Mouse (Mus musculus): Measurements from ENCODE around the gene 1110002E22Rik. TPM values are rescaled to one million over a fixed set of nuclear protein-coding genes. Genes with fewer than 3 reads are reported as not detected.

The 1110002E22Rik gene
- total and polyA plus RNA-seq, 2 experiments from 2014 or later, result 0.07 to 0.19 TPM

DNA sequence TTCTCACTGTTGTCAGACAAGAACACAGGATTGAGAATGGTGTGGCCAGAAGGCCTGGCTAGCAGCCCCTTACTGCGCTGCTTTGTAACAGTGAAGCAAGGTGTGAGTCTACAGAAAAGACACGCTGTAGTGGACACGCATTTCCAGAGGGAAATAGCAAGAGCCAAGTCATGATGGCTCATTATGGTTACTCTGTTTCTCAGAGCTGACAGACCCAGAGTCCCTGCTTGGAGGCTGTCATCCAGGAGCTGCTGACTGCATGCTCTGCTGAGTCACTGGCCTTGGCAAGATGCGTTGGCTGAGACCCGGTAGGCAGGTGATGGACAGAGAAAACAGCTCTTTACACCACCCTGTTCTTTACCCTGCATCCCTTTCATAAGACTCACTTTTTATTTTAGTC, 35.5 kb upstream of the 1110002E22Rik start:
- no peak overlapping the region for H3K9ac ChIP-seq
- no peaks in the 10 kb centered on the region for H3K36me3 ChIP-seq (ENCODE audit: insufficient read depth)
- no peak overlapping the region for H3K4me2 ChIP-seq (ENCODE audit: low read depth)
- 78% methylated on average over 5 of the region's 5 CpGs for WGBS
- no peaks in the 10 kb centered on the region for H3K27me3 ChIP-seq (ENCODE audit: insufficient read depth, low read length)
- no peak overlapping the region for H3K27ac ChIP-seq (ENCODE audit: low read depth, low read length)
- H3K4me1 ChIP-seq (ENCODE audit: insufficient read depth), result no peaks in the 10 kb centered on the region
- TF ChIP-seq CTCF (IDR thresholded peaks at IDR 0.05; ENCODE audit: low read depth), result no peak
- no peak for ATAC-seq
- DNase-seq, result no peak
- H3K4me3 ChIP-seq (ENCODE audit: low read depth, low read length), result no peak overlapping the region
- H3K9me3 ChIP-seq (ENCODE audit: low read length), result no peaks in the 10 kb centered on the region

DNA sequence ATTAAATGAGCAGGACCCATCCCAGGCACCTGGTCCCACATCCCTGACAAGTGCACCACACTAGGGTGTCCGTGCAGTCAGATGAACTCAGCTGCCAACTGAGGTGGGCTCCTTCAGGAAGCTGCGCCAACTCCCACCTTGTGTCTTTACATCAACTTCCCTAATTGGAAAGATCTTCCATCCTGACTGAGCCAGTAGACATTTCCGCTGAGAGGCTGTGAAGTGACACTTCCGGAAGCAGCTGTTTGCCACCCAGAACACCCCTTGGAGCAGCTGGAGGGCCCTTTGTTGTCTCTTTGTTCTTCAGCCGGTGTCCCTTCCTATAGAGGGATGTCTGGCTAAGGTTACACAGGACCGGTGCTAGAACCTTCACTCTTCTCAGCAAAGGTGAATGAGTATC, 34.3 kb upstream of the 1110002E22Rik start:
- Histone ChIP-seq H3K9ac (no peak overlapping the region), H3K4me1 (ENCODE audit: insufficient read depth) (no peaks in the 10 kb centered on the region), H3K9me3 (ENCODE audit: low read length) (no peaks in the 10 kb centered on the region), H3K27me3 (ENCODE audit: insufficient read depth, low read length) (no peaks in the 10 kb centered on the region), H3K4me2 (ENCODE audit: low read depth) (no peak overlapping the region), H3K36me3 (ENCODE audit: insufficient read depth) (no peaks in the 10 kb centered on the region), H3K4me3 (ENCODE audit: low read depth, low read length) (no peak overlapping the region), H3K27ac (ENCODE audit: low read depth, low read length) (no peak overlapping the region)
- TF ChIP-seq CTCF (IDR thresholded peaks at IDR 0.05; ENCODE audit: low read depth), result no peak
- ATAC-seq (no peak), DNase-seq (no peak)
- WGBS, result 86% methylated on average over 6 of the region's 6 CpGs

DNA sequence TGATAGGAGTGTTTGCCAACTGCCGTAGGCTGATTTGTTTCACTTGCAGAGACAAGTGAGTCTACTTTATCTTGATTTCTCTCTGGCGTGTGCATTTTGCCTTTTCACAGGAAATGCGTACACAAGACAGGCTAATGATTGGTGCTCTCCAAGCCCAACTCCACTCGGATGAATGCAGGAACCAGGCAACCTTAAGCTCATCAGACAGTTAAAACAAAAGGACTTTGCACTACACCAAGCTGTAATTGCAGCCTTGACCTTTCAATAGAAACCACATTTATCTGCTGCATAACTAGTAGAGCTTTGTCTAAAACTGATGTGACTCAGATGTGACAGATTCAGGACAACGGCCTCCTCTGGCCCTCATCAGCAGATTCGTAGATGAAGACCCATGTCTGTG, 30.9 kb upstream of the 1110002E22Rik start:
- Histone ChIP-seq H3K27me3 (ENCODE audit: insufficient read depth, low read length) (no peaks in the 10 kb centered on the region), H3K36me3 (ENCODE audit: insufficient read depth) (no peaks in the 10 kb centered on the region), H3K9ac (no peak overlapping the region), H3K4me3 (ENCODE audit: low read depth, low read length) (no peak overlapping the region), H3K4me1 (ENCODE audit: insufficient read depth) (no peaks in the 10 kb centered on the region), H3K4me2 (ENCODE audit: low read depth) (no peak overlapping the region), H3K27ac (ENCODE audit: low read depth, low read length) (no peak overlapping the region), H3K9me3 (ENCODE audit: low read length) (no peaks in the 10 kb centered on the region)
- ATAC-seq (no peak), DNase-seq (no peak)
- no peak for TF ChIP-seq CTCF (IDR thresholded peaks at IDR 0.05; ENCODE audit: low read depth)
- 76% methylated on average over 6 of the region's 6 CpGs for WGBS

DNA sequence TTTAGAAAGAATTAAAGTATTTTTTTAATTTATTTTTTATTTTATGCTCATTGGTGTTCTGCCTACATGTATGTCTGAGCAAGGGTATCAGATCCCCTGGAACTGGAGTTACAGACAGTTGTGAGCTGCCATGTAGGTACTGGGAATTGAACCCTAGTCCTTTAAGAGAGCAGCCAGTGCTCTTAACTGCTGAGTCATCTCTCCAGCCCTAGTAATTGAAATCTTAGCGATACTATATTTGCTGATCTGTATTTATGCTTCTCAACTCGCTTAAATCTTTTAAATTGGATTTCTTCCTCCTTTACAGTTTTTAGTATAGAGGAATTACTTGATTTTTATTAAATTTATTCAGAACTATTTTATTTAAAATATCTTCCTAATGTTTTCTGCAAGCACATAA, 23.9 kb upstream of the 1110002E22Rik start:
- TF ChIP-seq CTCF (IDR thresholded peaks at IDR 0.05; ENCODE audit: low read depth), result no peak
- no peaks in the 10 kb centered on the region for H3K36me3 ChIP-seq (ENCODE audit: insufficient read depth)
- H3K27me3 ChIP-seq (ENCODE audit: insufficient read depth, low read length), result no peaks in the 10 kb centered on the region
- H3K27ac ChIP-seq (ENCODE audit: low read depth, low read length), result no peak overlapping the region
- no peak overlapping the region for H3K4me3 ChIP-seq (ENCODE audit: low read depth, low read length)
- H3K9ac ChIP-seq, result no peak overlapping the region
- DNase-seq (no peak), ATAC-seq (no peak)
- H3K4me2 ChIP-seq (ENCODE audit: low read depth), result no peak overlapping the region
- H3K9me3 ChIP-seq (ENCODE audit: low read length), result no peaks in the 10 kb centered on the region
- no peaks in the 10 kb centered on the region for H3K4me1 ChIP-seq (ENCODE audit: insufficient read depth)
- WGBS, result 77% methylated on average over 2 of the region's 2 CpGs

DNA sequence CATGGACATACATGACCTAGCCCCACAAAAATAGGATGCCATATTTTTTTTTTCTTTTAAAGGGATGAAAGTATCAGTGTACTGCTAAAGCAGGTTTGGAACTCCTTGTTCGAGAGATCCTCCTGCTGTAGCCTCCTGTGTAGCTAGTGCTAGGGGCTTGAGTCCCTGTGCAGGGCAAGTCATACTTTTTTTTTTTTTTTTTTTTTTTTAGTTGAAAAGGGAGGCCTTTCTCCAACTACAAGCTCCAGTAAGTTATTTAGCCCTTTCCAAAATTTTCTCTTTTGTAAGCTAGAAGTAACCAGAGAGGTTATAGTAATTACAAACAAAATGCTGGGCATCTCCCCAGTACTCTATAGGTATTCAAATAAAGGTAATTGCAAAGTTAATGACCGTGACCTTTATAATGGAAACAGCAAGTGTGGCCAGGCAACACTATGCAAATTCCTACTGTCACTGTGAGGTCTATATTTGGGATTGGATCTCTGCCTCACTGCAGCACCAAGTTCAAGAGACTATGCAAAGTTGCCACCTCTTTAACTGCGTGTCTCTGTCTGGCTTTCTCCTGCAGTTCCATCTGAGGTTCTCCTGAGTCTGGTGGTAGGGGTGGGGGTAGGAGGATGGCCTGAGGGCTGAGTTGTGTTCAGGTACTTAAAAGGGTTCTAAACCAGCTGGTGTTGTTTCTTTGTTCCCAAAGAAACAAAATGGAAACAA, 23.1 kb upstream of the 1110002E22Rik start:
- no peaks in the 10 kb centered on the region for H3K36me3 ChIP-seq (ENCODE audit: insufficient read depth)
- H3K9me3 ChIP-seq (ENCODE audit: low read length), result no peaks in the 10 kb centered on the region
- H3K4me1 ChIP-seq (ENCODE audit: insufficient read depth), result no peaks in the 10 kb centered on the region
- 45% methylated on average over 3 of the region's 3 CpGs for WGBS
- H3K27ac ChIP-seq (ENCODE audit: low read depth, low read length), result no peak overlapping the region
- H3K27me3 ChIP-seq (ENCODE audit: insufficient read depth, low read length), result no peaks in the 10 kb centered on the region
- H3K4me3 ChIP-seq (ENCODE audit: low read depth, low read length), result no peak overlapping the region
- no peak overlapping the region for H3K4me2 ChIP-seq (ENCODE audit: low read depth)
- H3K9ac ChIP-seq, result no peak overlapping the region
- DNase-seq, result no peak
- TF ChIP-seq CTCF (IDR thresholded peaks at IDR 0.05; ENCODE audit: low read depth), result no peak
- no peak for ATAC-seq

DNA sequence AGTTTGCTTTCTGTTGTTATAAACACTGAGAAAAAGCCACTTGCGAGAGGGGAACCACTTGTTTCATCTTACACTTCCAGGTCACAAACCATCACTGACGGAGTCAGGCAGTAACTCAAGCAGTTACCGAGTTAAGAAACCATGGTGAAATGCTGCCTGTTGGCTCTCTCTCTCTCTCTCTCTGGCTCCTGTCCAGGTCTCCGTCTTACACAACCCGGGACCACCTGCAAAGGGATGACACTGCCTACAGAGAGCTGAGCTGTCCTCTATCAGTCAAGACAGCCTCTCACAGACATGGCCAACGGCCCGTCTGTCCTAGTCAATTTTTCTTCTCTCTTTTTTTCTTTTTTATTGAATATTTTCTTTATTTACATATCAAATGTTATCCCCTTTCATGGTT, 21.5 kb upstream of the 1110002E22Rik start:
- no peak overlapping the region for H3K9ac ChIP-seq
- ATAC-seq, result no peak
- WGBS, result 57% methylated on average over 7 of the region's 7 CpGs

DNA sequence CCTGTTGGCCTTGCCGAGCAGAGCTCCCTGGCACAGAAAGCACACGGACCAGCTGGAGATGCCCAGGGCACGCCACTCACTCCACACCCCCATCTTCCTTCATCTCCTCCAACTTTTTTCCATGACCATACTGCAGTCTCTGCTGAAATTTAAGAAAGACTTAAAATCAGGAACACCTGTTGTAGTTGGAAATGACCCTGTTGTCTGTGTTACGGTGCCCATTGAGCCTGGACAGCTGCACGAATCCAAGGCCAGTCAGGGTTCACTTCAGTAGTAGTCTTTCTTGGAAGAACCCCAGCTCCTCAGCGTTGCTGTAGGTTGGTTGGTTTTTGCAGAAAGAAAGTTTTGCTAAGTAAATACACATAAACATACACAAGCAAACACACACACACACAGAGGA, 15.3 kb upstream of the 1110002E22Rik start:
- Histone ChIP-seq H3K9ac (no peak overlapping the region), H3K27ac (ENCODE audit: low read depth, low read length) (no peak overlapping the region), H3K4me1 (ENCODE audit: insufficient read depth) (no peaks in the 10 kb centered on the region), H3K4me3 (ENCODE audit: low read depth, low read length) (no peak overlapping the region), H3K4me2 (ENCODE audit: low read depth) (no peak overlapping the region), H3K36me3 (ENCODE audit: insufficient read depth) (no peaks in the 10 kb centered on the region), H3K9me3 (ENCODE audit: low read length) (no peaks in the 10 kb centered on the region), H3K27me3 (ENCODE audit: insufficient read depth, low read length) (no peaks in the 10 kb centered on the region)
- 89% methylated on average over 6 of the region's 6 CpGs for WGBS
- ATAC-seq (no peak), DNase-seq (no peak)
- no peak for TF ChIP-seq CTCF (IDR thresholded peaks at IDR 0.05; ENCODE audit: low read depth)

More for the DNA sequence above, 21.5 kb upstream of the 1110002E22Rik start:
- DNase-seq, result no peak
- Histone ChIP-seq H3K4me2 (ENCODE audit: low read depth) (no peak overlapping the region), H3K4me1 (ENCODE audit: insufficient read depth) (no peaks in the 10 kb centered on the region), H3K27me3 (ENCODE audit: insufficient read depth, low read length) (no peaks in the 10 kb centered on the region), H3K36me3 (ENCODE audit: insufficient read depth) (no peaks in the 10 kb centered on the region), H3K4me3 (ENCODE audit: low read depth, low read length) (no peak overlapping the region), H3K27ac (ENCODE audit: low read depth, low read length) (no peak overlapping the region), H3K9me3 (ENCODE audit: low read length) (no peaks in the 10 kb centered on the region)
- no peak for TF ChIP-seq CTCF (IDR thresholded peaks at IDR 0.05; ENCODE audit: low read depth)
